Mouse (Mus musculus) lung, embryonic 15.5 days (tissue): ENCODE data around the gene Vav3. TPM values are rescaled to one million over a fixed set of nuclear protein-coding genes. Genes with fewer than 3 reads are reported as not detected.

Source experiments
- ATAC-seq: fragments of 200-750 bp; cut with Nextera tagmentation; 2 replicates; pipeline ENCODE4 v1.8.0; 2017; ENCODE audit warnings: moderate number of reproducible peaks, borderline replicate concordance; ENCODE audit not compliant: low FRiP score, low TSS enrichment; ENCODE audit errors: extremely low read depth
- H3K27ac ChIP-seq: fragments of 300-500 bp; sonication (generic); 2 replicates; pipeline ENCODE4 v1.5.1; 2015; ENCODE audit warnings: moderate library complexity, mild to moderate bottlenecking, inconsistent platforms
- H3K27me3 ChIP-seq: fragments of 300-500 bp; sonication (generic); 2 replicates; pipeline ENCODE4 v1.6.1; 2015; ENCODE audit warnings: inconsistent platforms
- H3K36me3 ChIP-seq: fragments of 300-500 bp; sonication (generic); 2 replicates; pipeline ENCODE4 v1.6.1; 2015; ENCODE audit warnings: inconsistent platforms
- H3K4me1 ChIP-seq: fragments of 300-500 bp; sonication (generic); 2 replicates; pipeline ENCODE4 v1.6.1; 2015; ENCODE audit warnings: inconsistent platforms
- H3K4me2 ChIP-seq: fragments of 300-500 bp; sonication (generic); 2 replicates; pipeline ENCODE4 v1.6.1; 2015; ENCODE audit warnings: inconsistent platforms, mild to moderate bottlenecking, moderate library complexity
- H3K4me3 ChIP-seq: fragments of 300-500 bp; sonication (generic); 2 replicates; pipeline ENCODE4 v1.5.1; 2015; ENCODE audit warnings: mild to moderate bottlenecking, inconsistent platforms
- H3K9ac ChIP-seq: fragments of 300-500 bp; sonication (generic); 2 replicates; pipeline ENCODE4 v1.6.1; 2015; ENCODE audit warnings: inconsistent platforms
- H3K9me3 ChIP-seq: fragments of 300-500 bp; sonication (generic); 2 replicates; pipeline ENCODE4 v1.6.1; 2016; ENCODE audit warnings: inconsistent platforms
- WGBS: fragments of 180-500 bp; shearing (Covaris S2); methylation state at CpG from one replicate; pipeline ENCODE4 v1.1.7; 2015; 5-methylcytosine and 5-hydroxymethylcytosine counted together
- polyA plus RNA-seq: library from polyadenylated mRNA; unstranded; fragments of >200 nt; fragmentation: Nextera tagmentation; extraction: Ambion mirVana; gene quantifications from 2 replicates; pipeline ENCODE4 v1.2.1, GENCODE M21; 2015

The Vav3 gene
- polyA plus RNA-seq, 1 experiment from 2014 or later: 8.4 TPM

- Histone ChIP-seq H3K4me3 (no peak overlapping the region), H3K27me3 (no peaks in the 10 kb centered on the region), H3K27ac (no peak overlapping the region; the same call in 1 of the 2 replicates), H3K4me2 (no peak overlapping the region), H3K9me3 (no peaks in the 10 kb centered on the region), H3K4me1 (peaks cover 3% of the 10 kb centered on the region; the same call in 1 of the 2 replicates), H3K36me3 (no peaks in the 10 kb centered on the region), H3K9ac (no peak overlapping the region)
- no peak for ATAC-seq
- 59% methylated on average over 2 of the region's 2 CpGs for WGBS
Observed at GRCm38 (mm10) chr3:109451966-109452365, 111.5 kb downstream of the Vav3 start.

- H3K4me2 ChIP-seq: no peak overlapping the region
- 11% methylated on average over 1 of the region's 1 CpGs for WGBS
- no peaks in the 10 kb centered on the region for H3K36me3 ChIP-seq
- no peaks in the 10 kb centered on the region for H3K27me3 ChIP-seq
- H3K9ac ChIP-seq: no peak overlapping the region
- H3K4me1 ChIP-seq: peaks cover 3% of the 10 kb centered on the region; the same call in 1 of the 2 replicates
- ATAC-seq: no peak
- H3K9me3 ChIP-seq: no peaks in the 10 kb centered on the region
- H3K4me3 ChIP-seq: no peak overlapping the region
- H3K27ac ChIP-seq: no peak overlapping the region
Observed at GRCm38 (mm10) chr3:109454633-109455032, 114.2 kb downstream of the Vav3 start.

- 83% methylated on average over 1 of the region's 1 CpGs for WGBS
- Histone ChIP-seq H3K9me3 (no peaks in the 10 kb centered on the region), H3K9ac (no peak overlapping the region), H3K27ac (no peak overlapping the region), H3K27me3 (no peaks in the 10 kb centered on the region), H3K36me3 (no peaks in the 10 kb centered on the region), H3K4me1 (peaks cover 3% of the 10 kb centered on the region; the same call in 1 of the 2 replicates), H3K4me3 (no peak overlapping the region), H3K4me2 (no peak overlapping the region)
- ATAC-seq: no peak
Observed at GRCm38 (mm10) chr3:109456340-109456739, 115.9 kb downstream of the Vav3 start.

GRCm38 (mm10) chr3:109463684-109464083 is 123.2 kb downstream of the Vav3 start:
- no peaks in the 10 kb centered on the region for H3K9me3 ChIP-seq
- no peaks in the 10 kb centered on the region for H3K27me3 ChIP-seq
- H3K36me3 ChIP-seq: no peaks in the 10 kb centered on the region
- H3K4me1 ChIP-seq: no peaks in the 10 kb centered on the region
- H3K4me2 ChIP-seq: no peak overlapping the region
- no peak overlapping the region for H3K9ac ChIP-seq
- no peak overlapping the region for H3K27ac ChIP-seq
- no peak overlapping the region for H3K4me3 ChIP-seq
- no peak for ATAC-seq
- 76% methylated on average over 6 of the region's 6 CpGs for WGBS

- no peak for ATAC-seq
- 61% methylated on average over 8 of the region's 8 CpGs for WGBS
- H3K9me3 ChIP-seq: no peaks in the 10 kb centered on the region
- no peaks in the 10 kb centered on the region for H3K4me1 ChIP-seq
- H3K27me3 ChIP-seq: no peaks in the 10 kb centered on the region
- no peaks in the 10 kb centered on the region for H3K36me3 ChIP-seq
- no peak overlapping the region for H3K4me2 ChIP-seq
- H3K4me3 ChIP-seq: no peak overlapping the region
- no peak overlapping the region for H3K9ac ChIP-seq
- no peak overlapping the region for H3K27ac ChIP-seq
Observed at GRCm38 (mm10) chr3:109464600-109464999, 124.1 kb downstream of the Vav3 start.

- H3K27me3 ChIP-seq: no peaks in the 10 kb centered on the region
- H3K4me3 ChIP-seq: no peak overlapping the region
- no peak overlapping the region for H3K27ac ChIP-seq
- H3K9ac ChIP-seq: no peak overlapping the region
- H3K36me3 ChIP-seq: no peaks in the 10 kb centered on the region
- no peak overlapping the region for H3K4me2 ChIP-seq
- ATAC-seq: no peak
- H3K4me1 ChIP-seq: no peaks in the 10 kb centered on the region
- H3K9me3 ChIP-seq: no peaks in the 10 kb centered on the region
Observed at GRCm38 (mm10) chr3:109466541-109466940, 126.1 kb downstream of the Vav3 start.

GRCm38 (mm10) chr3:109467288-109467687 is 126.8 kb downstream of the Vav3 start:
- WGBS: 65% methylated on average over 4 of the region's 4 CpGs
- Histone ChIP-seq H3K36me3 (no peaks in the 10 kb centered on the region), H3K27ac (no peak overlapping the region), H3K4me1 (no peaks in the 10 kb centered on the region), H3K4me3 (no peak overlapping the region), H3K9ac (no peak overlapping the region), H3K4me2 (no peak overlapping the region), H3K9me3 (no peaks in the 10 kb centered on the region), H3K27me3 (no peaks in the 10 kb centered on the region)
- no peak for ATAC-seq

- Histone ChIP-seq H3K27me3 (no peaks in the 10 kb centered on the region), H3K4me1 (no peaks in the 10 kb centered on the region), H3K4me3 (no peak overlapping the region), H3K9ac (no peak overlapping the region), H3K4me2 (no peak overlapping the region), H3K9me3 (no peaks in the 10 kb centered on the region), H3K27ac (no peak overlapping the region), H3K36me3 (no peaks in the 10 kb centered on the region)
- no peak for ATAC-seq
- WGBS: 57% methylated on average over 3 of the region's 3 CpGs
Observed at GRCm38 (mm10) chr3:109469465-109469864, 129.0 kb downstream of the Vav3 start.

- Histone ChIP-seq H3K27ac (no peak overlapping the region), H3K27me3 (no peaks in the 10 kb centered on the region), H3K36me3 (no peaks in the 10 kb centered on the region), H3K9me3 (no peaks in the 10 kb centered on the region), H3K4me3 (no peak overlapping the region), H3K4me2 (no peak overlapping the region), H3K4me1 (no peaks in the 10 kb centered on the region), H3K9ac (no peak overlapping the region)
- ATAC-seq: no peak
- 32% methylated on average over 1 of the region's 1 CpGs for WGBS
Observed at GRCm38 (mm10) chr3:109470651-109471255, 130.3 kb downstream of the Vav3 start.

GRCm38 (mm10) chr3:109476521-109476920 is 136.1 kb downstream of the Vav3 start:
- H3K9ac ChIP-seq: no peak overlapping the region
- H3K4me2 ChIP-seq: no peak overlapping the region

GRCm38 (mm10) chr3:109478297-109478696 is 137.8 kb downstream of the Vav3 start:
- Histone ChIP-seq H3K27ac (no peak overlapping the region), H3K27me3 (no peaks in the 10 kb centered on the region), H3K4me1 (no peaks in the 10 kb centered on the region; the same call in 1 of the 2 replicates), H3K4me3 (no peak overlapping the region), H3K4me2 (no peak overlapping the region), H3K9ac (no peak overlapping the region), H3K36me3 (no peaks in the 10 kb centered on the region), H3K9me3 (no peaks in the 10 kb centered on the region)
- WGBS: 51% methylated on average over 4 of the region's 4 CpGs
- ATAC-seq: no peak

More at GRCm38 (mm10) chr3:109476521-109476920, 136.1 kb downstream of the Vav3 start:
- ATAC-seq: no peak
- Histone ChIP-seq H3K27me3 (no peaks in the 10 kb centered on the region), H3K36me3 (no peaks in the 10 kb centered on the region), H3K4me3 (no peak overlapping the region), H3K27ac (no peak overlapping the region), H3K9me3 (no peaks in the 10 kb centered on the region), H3K4me1 (no peaks in the 10 kb centered on the region; the same call in 1 of the 2 replicates)
- WGBS: 61% methylated on average over 8 of the region's 8 CpGs

- no peak overlapping the region for H3K9ac ChIP-seq
- no peak overlapping the region for H3K27ac ChIP-seq
- H3K27me3 ChIP-seq: no peaks in the 10 kb centered on the region
- H3K4me2 ChIP-seq: no peak overlapping the region
- no peaks in the 10 kb centered on the region for H3K9me3 ChIP-seq
- no peaks in the 10 kb centered on the region for H3K36me3 ChIP-seq
- H3K4me3 ChIP-seq: no peak overlapping the region
- WGBS: 65% methylated on average over 2 of the region's 2 CpGs
- H3K4me1 ChIP-seq: no peaks in the 10 kb centered on the region; the same call in 1 of the 2 replicates
- ATAC-seq: no peak
Observed at GRCm38 (mm10) chr3:109480625-109481024, 140.2 kb downstream of the Vav3 start.

- H3K27ac ChIP-seq: no peak overlapping the region
- no peak overlapping the region for H3K4me3 ChIP-seq
- ATAC-seq: no peak
- no peaks in the 10 kb centered on the region for H3K36me3 ChIP-seq
- H3K9ac ChIP-seq: no peak overlapping the region
- no peaks in the 10 kb centered on the region for H3K9me3 ChIP-seq
- no peak overlapping the region for H3K4me2 ChIP-seq
- 79% methylated on average over 3 of the region's 3 CpGs for WGBS
- H3K27me3 ChIP-seq: no peaks in the 10 kb centered on the region
- H3K4me1 ChIP-seq: no peaks in the 10 kb centered on the region
Observed at GRCm38 (mm10) chr3:109486786-109487185, 146.3 kb downstream of the Vav3 start.
